Mouse (Mus musculus) kidney, embryonic 15.5 days (tissue): ENCODE results near the gene BC049352. TPM values are rescaled to one million over a fixed set of nuclear protein-coding genes. Genes with fewer than 3 reads are reported as not detected.

Source experiments
- ATAC-seq: fragments of 200-750 bp; cut with Nextera tagmentation; replicated peaks from 2 replicates; pipeline ENCODE4 v1.8.0; 2017; ENCODE audit warnings: moderate TSS enrichment; ENCODE audit not compliant: low FRiP score
- H3K27ac ChIP-seq: fragments of 300-500 bp; sonication (generic); 2 replicates; pipeline ENCODE4 v1.5.1; 2015; ENCODE audit warnings: mild to moderate bottlenecking, inconsistent platforms
- H3K27me3 ChIP-seq: fragments of 300-500 bp; sonication (generic); 2 replicates; pipeline ENCODE4 v1.6.1; 2015; ENCODE audit warnings: inconsistent platforms
- H3K36me3 ChIP-seq: fragments of 300-500 bp; sonication (generic); 2 replicates; pipeline ENCODE4 v1.6.1; 2015; ENCODE audit warnings: inconsistent platforms
- H3K4me1 ChIP-seq: fragments of 300-500 bp; sonication (generic); 2 replicates; pipeline ENCODE4 v1.6.1; 2015; ENCODE audit warnings: inconsistent platforms
- H3K4me2 ChIP-seq: fragments of 300-500 bp; sonication (generic); 2 replicates; pipeline ENCODE4 v1.6.1; 2015; ENCODE audit warnings: moderate library complexity, mild to moderate bottlenecking, inconsistent platforms
- H3K4me3 ChIP-seq: fragments of 300-500 bp; sonication (generic); replicated peaks from 2 replicates; pipeline ENCODE4 v1.5.1; 2015; ENCODE audit warnings: mild to moderate bottlenecking, inconsistent platforms
- H3K9ac ChIP-seq: fragments of 300-500 bp; sonication (generic); 2 replicates; pipeline ENCODE4 v1.6.1; 2015; ENCODE audit warnings: mild to moderate bottlenecking, inconsistent platforms
- H3K9me3 ChIP-seq: fragments of 300-500 bp; sonication (generic); replicated peaks from 2 replicates; pipeline ENCODE4 v1.6.1; 2016; ENCODE audit warnings: inconsistent platforms
- WGBS: fragments of 180-500 bp; shearing (Covaris S2); methylation state at CpG from one replicate; pipeline ENCODE4 v1.1.7; 2015; ENCODE audit warnings: mixed read lengths; 5-methylcytosine and 5-hydroxymethylcytosine counted together
- polyA plus RNA-seq: library from polyadenylated mRNA; unstranded; fragments of >200 nt; fragmentation: Nextera tagmentation; extraction: Ambion mirVana; gene quantifications from 2 replicates; pipeline ENCODE4 v1.2.1, GENCODE M21; 2015

Gene BC049352
- not detected in 2 replicates for polyA plus RNA-seq

DNA sequence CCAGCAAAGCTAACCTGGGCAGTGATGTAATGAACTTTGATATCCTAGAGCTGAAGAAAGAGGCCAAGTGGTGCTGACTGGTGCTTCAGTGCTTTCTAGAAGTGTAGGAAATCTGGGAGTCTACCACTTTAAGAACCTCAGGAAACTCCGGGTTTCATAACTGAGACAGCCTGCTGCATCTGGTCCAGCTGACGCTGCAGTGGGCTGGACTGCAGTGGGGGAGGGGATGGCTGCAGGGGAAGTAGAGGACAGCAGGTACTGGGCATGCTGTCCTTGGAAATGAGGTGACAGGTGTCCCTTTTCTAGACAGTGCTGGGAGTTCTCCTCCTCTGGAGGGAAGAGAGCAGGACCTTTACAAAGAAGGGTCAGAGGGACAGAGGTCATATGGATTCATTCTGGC, at the start of gene BC049352:
TSS of gene BC049352 (plus strand) at position 238 of the 400 bp plus-strand sequence.
- H3K9ac ChIP-seq, result no peak within 1 kb of the TSS
- 15% methylated on average over 2 of the region's 2 CpGs for WGBS
- H3K36me3 ChIP-seq, result no peaks in the 10 kb centered on the region
- H3K27ac ChIP-seq, result no peak within 1 kb of the TSS
- H3K27me3 ChIP-seq, result no peaks in the 10 kb centered on the region
- 0 out of 2 replicates have a peak, but pooled peaks cover 3% of the 10 kb centered on the region for H3K4me1 ChIP-seq
- H3K4me2 ChIP-seq, result no peak within 1 kb of the TSS
- H3K4me3 ChIP-seq, result no peak within 1 kb of the TSS
- H3K9me3 ChIP-seq, result no peaks in the 10 kb centered on the region
- no peak for ATAC-seq

GRCm38 (mm10) chr9:45133484-45134310, 48.1 kb upstream of the BC049352 start:
- Histone ChIP-seq H3K4me2 (no peak overlapping the region), H3K36me3 (no peaks in the 10 kb centered on the region), H3K27me3 (peaks cover 51% of the 10 kb centered on the region), H3K4me1 (peaks cover 23% of the 10 kb centered on the region), H3K9ac (no peak overlapping the region), H3K27ac (no peak overlapping the region), H3K4me3 (no peak overlapping the region), H3K9me3 (no peaks in the 10 kb centered on the region)
- peak; percentile 44; the same call in 1 of the 2 replicates for ATAC-seq
- 23% methylated on average over 5 of the region's 5 CpGs for WGBS

GRCm38 (mm10) chr9:45136442-45137169, 45.2 kb upstream of the BC049352 start:
- 12% methylated on average over 7 of the region's 7 CpGs for WGBS
- H3K27me3 ChIP-seq, result peaks cover 80% of the 10 kb centered on the region

GRCm38 (mm10) chr9:45138191-45139032, 43.4 kb upstream of the BC049352 start, which contains the start of gene Scn4b:
Gene Scn4b (plus strand): TSS chr9:45138395.
- H3K9ac ChIP-seq, result peak within 1 kb of the TSS; percentile 33
- H3K4me3 ChIP-seq, result peak within 1 kb of the TSS; percentile 48
- peaks cover 98% of the 10 kb centered on the region for H3K27me3 ChIP-seq
- no peak within 1 kb of the TSS for H3K27ac ChIP-seq
- peak; percentile 50 for ATAC-seq
- H3K36me3 ChIP-seq, result no peaks in the 10 kb centered on the region
- under 1% methylated on average over 76 of the region's 76 CpGs for WGBS
- peaks cover 28% of the 10 kb centered on the region for H3K4me1 ChIP-seq
- H3K4me2 ChIP-seq, result peak within 1 kb of the TSS; percentile 83
- H3K9me3 ChIP-seq, result no peaks in the 10 kb centered on the region

More at GRCm38 (mm10) chr9:45136442-45137169, 45.2 kb upstream of the BC049352 start:
- Histone ChIP-seq H3K9me3 (no peaks in the 10 kb centered on the region), H3K4me2 (no peak overlapping the region), H3K36me3 (no peaks in the 10 kb centered on the region), H3K4me3 (no peak overlapping the region), H3K27ac (no peak overlapping the region), H3K9ac (no peak overlapping the region), H3K4me1 (peaks cover 28% of the 10 kb centered on the region)
- no peak for ATAC-seq

DNA sequence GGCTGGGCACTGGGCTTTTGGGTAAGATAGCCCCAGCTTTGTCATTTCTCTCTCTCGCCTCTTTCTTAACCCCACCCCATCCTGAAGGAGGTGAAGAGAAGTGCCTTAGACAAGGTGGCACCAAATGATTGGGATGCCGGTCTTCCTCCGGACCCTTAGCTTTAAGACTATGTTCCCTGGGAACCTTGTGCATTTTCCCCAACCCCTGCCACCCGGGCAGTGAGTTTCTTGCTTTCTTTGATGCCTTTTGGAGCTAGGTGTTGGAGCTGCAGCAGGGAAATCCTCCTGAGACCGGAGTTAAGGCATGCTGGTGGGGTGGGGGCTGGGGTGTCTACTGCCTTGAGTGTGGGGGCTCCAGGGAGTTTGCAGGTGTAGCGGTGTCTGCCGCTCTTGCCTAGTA, 42.7 kb upstream of the BC049352 start:
- 6% methylated on average over 7 of the region's 7 CpGs for WGBS
- H3K4me3 ChIP-seq, result peak overlapping the region; percentile 48
- H3K27me3 ChIP-seq, result peaks cover 100% of the 10 kb centered on the region

DNA sequence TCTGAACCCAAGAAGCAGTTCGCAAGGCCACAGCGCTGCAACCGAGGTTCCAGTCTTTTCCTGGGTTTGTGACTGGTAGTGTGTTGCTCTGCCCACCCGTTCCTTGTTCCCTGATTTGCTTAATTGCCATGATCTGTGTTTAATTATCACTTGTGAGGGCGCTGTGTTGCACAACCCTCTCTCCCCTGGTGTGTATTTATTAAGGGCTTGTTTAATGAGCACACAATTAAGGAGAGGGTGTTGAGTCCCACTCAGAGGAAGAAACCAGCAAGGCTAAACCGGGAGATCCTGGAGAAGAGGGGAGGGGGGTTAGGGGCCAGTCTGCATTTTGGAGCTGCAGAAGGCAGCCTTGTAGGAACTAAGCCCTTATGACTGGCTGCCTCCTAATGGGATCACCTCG, 40.9 kb upstream of the BC049352 start:
- no peak overlapping the region for H3K27ac ChIP-seq
- ATAC-seq, result no peak
- 59% methylated on average over 7 of the region's 7 CpGs for WGBS
- H3K4me1 ChIP-seq, result peaks cover 36% of the 10 kb centered on the region
- H3K9ac ChIP-seq, result no peak overlapping the region
- no peak overlapping the region for H3K4me2 ChIP-seq
- H3K27me3 ChIP-seq, result peaks cover 100% of the 10 kb centered on the region
- H3K36me3 ChIP-seq, result no peaks in the 10 kb centered on the region
- no peak overlapping the region for H3K4me3 ChIP-seq
- H3K9me3 ChIP-seq, result no peaks in the 10 kb centered on the region

More for the DNA sequence above, 42.7 kb upstream of the BC049352 start:
- no peaks in the 10 kb centered on the region for H3K9me3 ChIP-seq
- no peaks in the 10 kb centered on the region for H3K36me3 ChIP-seq
- peak overlapping the region; percentile 83 for H3K4me2 ChIP-seq
- H3K4me1 ChIP-seq, result peaks cover 28% of the 10 kb centered on the region
- no peak for ATAC-seq
- H3K27ac ChIP-seq, result no peak overlapping the region
- H3K9ac ChIP-seq, result no peak overlapping the region

DNA sequence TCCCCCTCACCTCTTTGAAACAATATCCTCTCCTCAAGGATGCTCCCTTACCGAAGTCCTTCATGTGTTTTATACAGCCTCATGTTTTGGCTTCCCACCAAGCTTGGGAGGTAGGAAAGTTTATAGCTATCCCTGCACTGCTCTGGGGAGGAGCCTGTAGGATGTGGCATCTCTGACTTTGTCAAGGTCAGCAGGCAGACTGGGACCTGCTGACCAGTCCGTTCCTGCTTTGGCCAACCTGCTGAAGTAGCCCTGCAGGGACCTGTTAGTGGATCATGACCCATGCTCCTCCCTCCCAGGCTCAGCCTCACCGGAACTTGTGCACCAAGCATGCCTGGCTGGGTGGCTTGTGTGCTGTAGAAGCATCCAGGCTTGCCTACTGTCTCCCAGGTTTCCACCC, 39.1 kb upstream of the BC049352 start:
- H3K27me3 ChIP-seq, result peaks cover 99% of the 10 kb centered on the region
- no peak for ATAC-seq
- WGBS, result 23% methylated on average over 3 of the region's 3 CpGs

DNA sequence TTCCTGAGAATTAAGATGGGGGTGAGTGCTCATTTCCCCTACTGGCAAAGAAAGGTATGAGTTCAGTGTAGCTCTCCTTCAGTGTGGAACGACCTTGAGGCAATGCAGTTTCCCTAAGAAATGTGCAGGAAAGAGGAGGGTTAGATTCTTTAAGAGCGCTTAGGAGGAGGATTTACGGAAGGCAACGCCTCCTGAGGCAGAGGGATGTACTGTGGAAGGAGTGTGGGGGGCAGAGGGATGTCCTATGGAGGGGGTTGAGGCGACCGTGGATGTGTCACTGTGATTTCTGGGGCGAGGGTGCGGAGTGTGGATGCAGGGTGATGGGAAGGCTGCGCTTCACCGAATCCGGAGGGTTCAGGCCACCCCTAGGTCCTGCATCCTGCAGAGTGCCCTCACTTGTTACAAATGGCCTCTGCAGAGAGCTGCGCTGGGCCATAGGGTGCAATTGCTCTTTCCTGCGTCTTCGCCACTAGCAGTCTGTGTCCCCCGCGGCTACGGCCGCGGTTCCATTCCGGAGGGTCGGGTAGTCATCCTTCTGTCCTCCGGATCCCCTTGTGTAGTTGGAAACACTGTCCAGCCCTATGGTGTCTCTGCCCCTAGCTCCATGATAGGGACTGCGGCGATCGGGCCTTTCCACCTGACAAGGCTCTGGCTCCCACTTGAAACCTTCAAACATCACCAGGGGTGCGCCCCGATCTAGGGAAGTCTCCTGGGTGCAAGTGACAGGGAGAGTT, 36.1 kb upstream of the BC049352 start:
- H3K27ac ChIP-seq, result no peak overlapping the region
- peak overlapping the region; percentile 83 for H3K4me2 ChIP-seq
- H3K27me3 ChIP-seq, result peaks cover 99% of the 10 kb centered on the region
- H3K9ac ChIP-seq, result peak overlapping the region; percentile 38
- H3K4me1 ChIP-seq, result peaks cover 10% of the 10 kb centered on the region
- peak; percentile 46; the same call in 1 of the 2 replicates for ATAC-seq
- H3K4me3 ChIP-seq, result peak overlapping the region; percentile 41
- H3K36me3 ChIP-seq, result no peaks in the 10 kb centered on the region
- under 1% methylated on average over 27 of the region's 27 CpGs for WGBS
- no peaks in the 10 kb centered on the region for H3K9me3 ChIP-seq

More for the DNA sequence above, 39.1 kb upstream of the BC049352 start:
- H3K9ac ChIP-seq, result no peak overlapping the region
- peaks cover 26% of the 10 kb centered on the region for H3K4me1 ChIP-seq
- H3K36me3 ChIP-seq, result no peaks in the 10 kb centered on the region
- H3K27ac ChIP-seq, result no peak overlapping the region
- no peaks in the 10 kb centered on the region for H3K9me3 ChIP-seq
- H3K4me2 ChIP-seq, result no peak overlapping the region
- no peak overlapping the region for H3K4me3 ChIP-seq

DNA sequence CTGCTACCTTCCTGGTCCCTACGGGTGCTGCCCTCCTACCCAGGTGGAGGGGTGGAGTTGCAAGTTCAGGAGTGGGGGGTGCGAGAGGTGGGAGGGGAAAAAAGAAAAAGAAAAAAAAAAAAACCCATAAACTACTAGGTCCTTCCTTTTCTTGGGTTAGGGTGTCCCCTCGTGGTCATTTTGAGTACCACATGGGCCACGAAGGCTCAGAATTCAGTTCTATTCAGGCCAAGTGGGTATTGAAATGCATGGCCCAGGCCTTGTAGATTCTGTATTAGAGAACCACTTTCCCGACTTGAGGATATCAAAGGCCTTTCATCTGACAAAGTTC, 35.6 kb upstream of the BC049352 start:
- Histone ChIP-seq H3K4me1 (peaks cover 10% of the 10 kb centered on the region), H3K4me3 (peak overlapping the region; percentile 41), H3K27me3 (peaks cover 99% of the 10 kb centered on the region), H3K4me2 (peak overlapping the region; percentile 83), H3K36me3 (no peaks in the 10 kb centered on the region), H3K9ac (peak overlapping the region; percentile 38), H3K9me3 (no peaks in the 10 kb centered on the region), H3K27ac (no peak overlapping the region)
- WGBS, result 0% methylated on average over 5 of the region's 5 CpGs
- no peak for ATAC-seq

- Histone ChIP-seq H3K4me1 (peaks cover 2% of the 10 kb centered on the region), H3K4me2 (no peak overlapping the region), H3K36me3 (no peaks in the 10 kb centered on the region), H3K9ac (no peak overlapping the region), H3K4me3 (no peak overlapping the region), H3K27ac (no peak overlapping the region), H3K9me3 (no peaks in the 10 kb centered on the region), H3K27me3 (peaks cover 58% of the 10 kb centered on the region)
- 32% methylated on average over 1 of the region's 1 CpGs for WGBS
- no peak for ATAC-seq
Observed at GRCm38 (mm10) chr9:45150933-45151332, 30.9 kb upstream of the BC049352 start.

- 44% methylated on average over 7 of the region's 7 CpGs for WGBS
- Histone ChIP-seq H3K27ac (no peak overlapping the region), H3K4me1 (no peaks in the 10 kb centered on the region), H3K4me2 (no peak overlapping the region), H3K9me3 (0 out of 2 replicates have a peak, but pooled peaks cover 2% of the 10 kb centered on the region), H3K4me3 (no peak overlapping the region), H3K27me3 (peaks cover 34% of the 10 kb centered on the region), H3K36me3 (no peaks in the 10 kb centered on the region), H3K9ac (no peak overlapping the region)
- ATAC-seq, result no peak
Observed at GRCm38 (mm10) chr9:45153361-45153760, 28.4 kb upstream of the BC049352 start.
